Mouse (Mus musculus): ENCODE data around the gene Cacna1s.

Cacna1s gene

DNA sequence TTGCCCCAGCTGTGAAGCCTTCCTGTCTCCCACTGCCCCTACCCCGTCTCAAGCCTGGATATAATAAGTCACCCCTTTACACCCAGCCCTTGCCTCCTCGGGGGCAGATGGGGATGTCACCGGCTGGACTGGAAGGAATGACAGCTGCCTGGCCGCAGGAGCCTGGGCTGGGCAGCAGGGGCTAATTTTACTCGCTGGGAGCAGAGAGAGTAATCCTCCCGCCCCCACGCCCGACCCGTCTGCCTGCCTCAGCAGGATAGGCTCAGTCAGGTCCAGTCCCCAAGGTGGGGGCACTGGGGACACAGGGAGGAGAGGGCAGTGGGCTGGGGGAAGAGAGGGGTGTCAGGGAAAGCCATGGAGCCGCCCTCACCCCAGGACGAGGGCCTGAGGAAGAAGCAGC, at the start of gene Cacna1s:
TSS of gene Cacna1s (plus strand) at position 204 of the 400 bp plus-strand sequence.
- DNase-seq (ENCODE audit: low spot score in 2 of 2): no peak

DNA sequence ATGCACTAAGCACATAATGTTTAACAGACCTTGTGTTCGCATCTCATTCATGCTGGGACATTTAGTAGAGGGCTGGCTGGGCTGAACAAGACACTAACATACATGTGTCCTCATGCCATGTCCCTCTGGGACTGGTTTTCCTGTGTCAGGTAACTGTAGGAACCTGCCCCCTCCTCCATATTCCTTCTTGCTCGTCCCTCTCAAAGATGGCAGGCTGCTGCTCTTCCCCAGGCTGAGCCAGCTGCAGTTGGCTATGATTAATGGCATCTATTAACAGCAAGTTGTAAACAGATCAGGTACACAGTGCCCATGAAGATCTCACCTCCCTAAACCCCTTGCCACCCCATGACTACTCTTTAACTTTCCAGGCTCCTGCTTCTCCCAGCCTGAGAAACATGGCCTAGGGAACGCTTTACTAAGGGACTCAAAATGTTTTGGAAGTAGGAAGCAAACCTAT, 46.2 kb upstream of the Cacna1s start, which contains the start of gene Igfn1:
TSS of gene Igfn1 (minus strand) at position 51 of the 457 bp plus-strand sequence.
- DNase-seq (ENCODE audit: low spot score in 2 of 2): no peak

DNA sequence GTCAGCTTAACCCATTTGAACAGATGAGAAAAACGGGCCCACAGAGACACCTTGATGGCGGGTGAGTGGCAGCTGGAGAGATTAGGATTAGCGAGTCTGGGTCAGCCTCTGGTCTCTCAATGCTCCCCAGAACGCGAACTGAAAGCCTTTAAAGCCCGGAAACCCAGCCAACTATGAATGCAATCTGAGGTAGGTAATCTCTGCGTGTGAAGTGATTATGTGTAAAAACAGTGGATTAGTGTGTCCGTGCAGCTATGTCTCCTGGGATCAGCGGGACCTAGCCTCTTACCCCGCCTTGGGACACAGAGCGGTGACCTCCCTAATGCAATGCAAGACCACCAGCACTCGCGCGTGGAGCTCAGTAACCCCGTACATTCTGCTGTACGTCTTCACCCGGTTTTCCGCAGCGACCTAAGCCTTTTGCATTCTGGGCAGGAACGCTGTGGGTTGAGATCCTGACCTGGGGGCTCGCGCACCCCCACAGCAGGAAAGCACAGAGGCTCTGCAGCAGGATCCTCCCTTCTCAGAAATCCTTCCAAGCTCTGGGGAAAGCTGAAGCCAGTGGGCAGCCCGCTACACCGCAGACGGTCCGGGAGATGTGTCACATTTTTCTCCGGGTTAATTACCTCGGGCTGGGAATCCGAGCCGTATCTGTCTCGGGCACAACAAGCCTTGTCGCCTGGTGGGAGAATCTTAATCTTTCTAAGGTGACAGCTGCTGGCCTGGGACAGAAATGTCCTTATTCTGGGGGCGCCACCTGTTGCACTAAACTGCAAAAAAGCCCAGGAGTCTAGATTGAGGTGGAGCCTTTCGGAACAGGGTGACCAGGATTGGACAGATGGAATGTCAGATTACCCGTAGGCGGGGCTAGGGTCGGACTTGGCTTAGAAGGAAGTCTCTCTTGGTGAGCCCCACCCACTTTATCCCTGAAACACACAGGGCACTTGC, 45.1 kb upstream of the Cacna1s start, which contains the start of gene Tmem9:
TSS of gene Tmem9 (plus strand) at position 940 of the 948 bp plus-strand sequence.
- peak; percentile 28 to 32 for DNase-seq (ENCODE audit: low spot score in 2 of 2)

DNA sequence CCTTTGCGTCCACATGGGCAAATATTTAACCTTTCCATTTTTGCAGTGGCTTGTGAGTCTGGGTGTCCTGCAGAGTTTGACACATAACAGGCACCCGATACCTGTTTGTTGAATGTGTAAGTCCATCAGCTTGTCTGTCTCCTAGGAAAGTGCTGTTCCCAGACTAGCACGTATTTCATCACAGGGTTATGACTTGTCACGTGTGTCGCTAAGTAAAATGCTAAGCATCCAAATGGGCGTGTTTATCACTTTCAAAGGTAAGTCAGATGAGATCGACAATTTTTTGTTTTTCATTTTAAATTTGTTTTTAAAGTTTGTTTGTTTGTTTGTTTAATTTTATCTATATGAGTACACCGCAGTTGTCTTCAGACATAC, 44.4 kb upstream of the Cacna1s start:
- no peak for DNase-seq (ENCODE audit: low spot score in 2 of 2)

DNA sequence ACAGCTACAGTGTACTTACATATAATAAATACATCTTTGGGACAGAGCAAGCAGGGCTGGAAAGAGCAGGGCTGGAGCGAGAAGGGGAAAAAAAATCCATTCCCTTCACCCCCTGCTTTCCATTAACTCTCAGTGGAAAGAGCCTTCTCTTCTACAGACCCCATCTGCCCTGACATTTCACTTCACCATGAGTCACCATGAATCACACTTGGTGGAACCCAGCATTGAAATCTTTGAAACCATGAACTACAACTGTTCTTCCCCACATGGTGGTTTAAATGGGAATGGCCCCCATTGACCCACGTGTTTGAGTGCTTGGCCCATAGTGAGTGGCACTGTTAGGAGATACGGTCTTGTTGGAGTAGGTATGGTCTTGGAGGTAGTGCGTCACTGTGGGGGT, 42.3 kb upstream of the Cacna1s start:
- no peak for DNase-seq (ENCODE audit: low spot score in 2 of 2)

DNA sequence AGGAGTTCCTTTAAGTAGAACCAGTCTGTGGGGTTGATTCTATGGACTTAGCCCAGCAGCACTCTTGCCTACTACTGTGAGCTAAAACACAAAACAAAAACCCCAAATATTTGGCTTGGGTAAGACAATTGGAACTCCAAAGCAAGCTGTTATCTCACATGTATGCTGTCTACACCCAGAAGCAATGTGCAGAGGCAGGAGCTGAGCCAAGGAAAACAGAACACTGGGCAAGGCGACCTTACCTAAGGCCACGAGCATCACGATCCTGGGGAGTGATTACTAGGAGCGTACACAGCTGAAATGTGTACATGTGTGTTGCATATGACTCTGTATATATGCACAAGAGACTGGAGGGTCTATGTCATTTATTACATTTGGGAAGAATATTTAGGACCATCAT, 39.0 kb upstream of the Cacna1s start:
- DNase-seq (ENCODE audit: low spot score in 2 of 2): no peak

DNA sequence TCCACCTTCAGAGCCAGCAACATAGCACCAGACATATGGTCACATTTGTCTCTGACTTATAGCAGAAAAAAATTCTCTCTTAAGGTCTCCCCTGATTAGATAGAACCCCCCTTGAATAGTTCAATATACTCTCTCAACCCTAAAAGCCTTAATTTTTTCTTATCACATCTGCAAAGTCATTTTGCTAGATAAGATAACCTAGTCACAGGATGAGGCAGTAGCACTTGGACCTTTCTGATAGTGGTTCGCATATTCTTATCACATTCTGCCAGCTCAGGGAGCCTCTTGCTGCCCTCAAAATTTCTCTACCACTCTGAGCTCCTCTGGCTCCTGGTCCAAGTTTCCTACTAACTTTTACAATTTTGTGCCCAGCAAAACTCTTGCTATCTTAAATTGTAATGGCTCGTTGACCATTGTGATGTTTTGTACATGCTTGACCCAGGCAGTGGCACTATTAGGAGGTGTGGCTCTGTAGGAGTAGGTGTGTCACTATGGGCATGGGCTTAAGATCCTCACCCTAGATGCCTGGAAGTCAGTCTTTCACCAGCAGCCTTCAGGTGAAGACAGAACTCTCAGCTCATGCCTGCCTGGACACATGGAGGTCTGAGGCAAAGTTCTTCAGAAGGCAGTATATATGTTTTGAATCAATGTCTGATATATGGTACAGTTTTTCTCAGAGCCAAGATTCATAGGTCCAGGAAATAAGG, 37.6 kb upstream of the Cacna1s start:
- no peak for DNase-seq (ENCODE audit: low spot score in 2 of 2)

DNA sequence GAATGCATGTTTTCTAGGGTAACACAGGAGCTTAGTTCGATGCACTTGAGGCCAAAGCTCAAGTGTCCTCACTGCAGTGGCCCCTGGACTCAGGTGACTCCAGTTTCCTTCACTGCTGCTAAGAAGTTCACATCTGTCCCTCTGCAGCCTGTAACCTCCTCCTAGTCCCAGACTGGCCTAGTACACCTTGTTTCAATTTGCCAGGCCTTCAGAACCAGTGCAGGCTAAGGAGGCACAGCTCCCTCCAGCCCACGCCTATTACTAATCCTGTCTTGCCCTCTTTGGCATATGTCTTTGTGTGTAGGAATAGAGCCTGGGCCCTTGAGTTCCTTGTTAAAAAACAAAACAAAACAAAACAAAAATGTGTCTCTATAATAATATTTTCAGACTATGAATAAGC, 35.2 kb upstream of the Cacna1s start:
- no peak for DNase-seq (ENCODE audit: low spot score in 2 of 2)

DNA sequence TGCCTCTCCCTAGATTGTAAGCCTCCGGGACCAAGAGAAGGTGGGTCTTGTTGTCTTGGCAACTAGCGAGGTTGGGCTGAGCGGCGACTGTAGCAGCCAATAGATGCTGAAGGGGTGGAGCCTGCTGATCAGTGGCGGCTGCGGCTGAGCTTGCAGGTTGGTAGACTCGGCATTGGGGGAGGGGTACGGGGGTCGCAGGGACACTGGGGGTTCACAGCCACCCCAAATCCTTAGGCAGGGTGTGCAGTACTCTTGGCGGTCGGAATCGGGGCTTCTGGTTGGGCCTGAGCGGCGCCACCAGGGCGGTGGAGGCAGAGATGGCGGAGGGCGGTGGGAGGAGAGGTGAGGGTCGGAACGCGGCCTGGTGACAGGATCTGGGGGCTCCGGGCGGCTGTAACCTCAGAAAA, 34.6 kb upstream of the Cacna1s start:
- DNase-seq (ENCODE audit: low spot score in 2 of 2): peak; percentile 74 to 87

DNA sequence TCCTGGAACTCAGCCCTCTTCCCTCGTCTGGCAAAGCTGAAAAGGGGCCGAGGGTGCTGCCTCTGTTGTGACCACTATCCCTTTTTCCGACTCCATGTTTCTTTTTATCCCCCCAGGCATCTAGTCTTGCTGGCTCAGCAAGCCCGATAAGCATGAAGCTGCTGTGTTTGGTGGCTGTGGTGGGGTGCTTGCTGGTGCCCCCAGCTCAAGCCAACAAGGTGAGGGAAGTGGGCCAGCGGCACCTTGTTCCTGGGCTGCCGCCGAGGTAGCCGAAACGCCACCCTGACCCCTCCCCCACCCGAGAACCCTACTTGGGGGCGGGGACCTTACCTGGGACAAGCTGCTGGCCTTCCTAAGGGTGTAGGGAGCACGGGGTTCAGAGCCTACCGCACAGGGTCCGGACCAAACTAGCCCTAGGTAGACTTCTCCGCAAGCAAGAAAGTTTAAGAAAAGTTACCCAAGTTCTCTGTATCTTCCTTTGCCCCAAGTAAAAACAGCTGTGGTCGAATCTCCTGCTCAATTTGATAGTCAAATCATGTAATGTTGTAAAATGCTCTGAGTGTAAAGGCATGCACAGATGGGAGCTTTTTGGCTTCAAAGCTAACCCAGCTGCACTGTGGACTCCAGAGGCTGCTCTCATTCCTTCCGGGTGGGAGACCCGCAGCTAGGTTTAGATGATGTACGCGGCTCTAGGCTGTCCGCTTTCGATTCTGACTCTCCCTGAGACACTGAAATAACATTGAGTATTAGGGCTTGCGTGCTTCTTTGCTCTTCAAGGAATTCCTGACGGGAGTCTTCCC, 34.0 kb upstream of the Cacna1s start:
- no peak for DNase-seq (ENCODE audit: low spot score in 2 of 2)

DNA sequence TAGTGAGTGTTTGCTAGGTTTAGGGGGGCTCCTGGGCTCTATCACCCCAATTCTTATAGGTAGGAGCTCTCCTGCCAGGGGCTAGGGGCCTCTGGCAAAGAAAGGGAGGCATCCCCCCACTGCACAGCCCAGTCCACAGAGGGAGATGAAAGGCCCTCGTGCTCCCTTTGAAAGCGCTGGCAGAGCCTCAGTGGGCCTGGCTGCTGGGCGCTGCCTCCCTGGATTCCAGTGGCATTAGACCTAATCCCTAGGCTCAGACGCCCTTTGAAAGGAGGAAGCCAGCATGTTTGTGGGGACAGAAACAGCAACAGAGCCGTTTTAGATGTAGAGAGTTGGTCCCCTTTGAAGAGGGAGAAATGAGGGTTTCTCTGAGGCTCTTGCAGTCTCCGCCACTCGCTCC, 22.3 kb upstream of the Cacna1s start:
- no peak for DNase-seq (ENCODE audit: low spot score in 2 of 2)

DNA sequence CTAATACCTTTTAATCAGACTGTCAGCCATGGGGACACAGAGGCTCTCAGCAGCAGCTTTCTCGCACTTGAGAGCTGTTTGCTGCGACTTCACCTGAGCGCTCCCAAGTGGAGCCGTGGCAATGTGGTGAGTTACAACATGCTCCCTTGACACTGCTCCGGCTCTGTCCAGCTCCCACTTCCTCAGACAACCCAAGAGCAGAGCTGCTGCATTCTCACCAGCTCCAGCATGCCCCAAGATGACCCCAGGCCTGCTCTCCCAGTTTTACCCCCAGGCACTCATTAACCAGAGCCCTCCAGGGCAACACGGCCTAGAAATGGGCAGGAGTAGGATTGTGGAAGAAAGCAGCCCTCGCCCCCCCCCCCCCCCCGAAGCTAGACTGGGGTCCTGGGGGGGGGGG, 20.9 kb upstream of the Cacna1s start:
- no peak for DNase-seq (ENCODE audit: low spot score in 2 of 2)

DNA sequence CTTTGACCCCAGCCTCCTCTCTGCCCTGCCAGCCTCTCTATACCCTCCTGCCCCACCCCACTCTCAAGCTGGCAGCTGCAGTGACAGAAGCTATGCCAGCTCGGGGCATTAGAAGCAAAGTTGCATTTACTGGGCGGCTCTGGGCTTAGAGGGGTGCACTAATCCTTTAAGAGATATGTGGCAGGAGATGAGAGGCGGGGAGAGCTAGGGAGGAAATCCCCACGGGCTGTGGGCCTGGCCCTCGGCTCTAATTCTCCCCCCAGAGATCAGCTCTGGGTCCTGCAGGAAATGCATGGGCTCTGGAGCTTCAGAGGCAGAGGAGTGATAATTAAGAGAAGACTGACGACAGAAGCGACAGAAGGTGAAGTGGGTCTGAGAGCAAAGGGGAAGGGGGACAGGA, 19.6 kb upstream of the Cacna1s start:
- no peak for DNase-seq (ENCODE audit: low spot score in 2 of 2)

DNA sequence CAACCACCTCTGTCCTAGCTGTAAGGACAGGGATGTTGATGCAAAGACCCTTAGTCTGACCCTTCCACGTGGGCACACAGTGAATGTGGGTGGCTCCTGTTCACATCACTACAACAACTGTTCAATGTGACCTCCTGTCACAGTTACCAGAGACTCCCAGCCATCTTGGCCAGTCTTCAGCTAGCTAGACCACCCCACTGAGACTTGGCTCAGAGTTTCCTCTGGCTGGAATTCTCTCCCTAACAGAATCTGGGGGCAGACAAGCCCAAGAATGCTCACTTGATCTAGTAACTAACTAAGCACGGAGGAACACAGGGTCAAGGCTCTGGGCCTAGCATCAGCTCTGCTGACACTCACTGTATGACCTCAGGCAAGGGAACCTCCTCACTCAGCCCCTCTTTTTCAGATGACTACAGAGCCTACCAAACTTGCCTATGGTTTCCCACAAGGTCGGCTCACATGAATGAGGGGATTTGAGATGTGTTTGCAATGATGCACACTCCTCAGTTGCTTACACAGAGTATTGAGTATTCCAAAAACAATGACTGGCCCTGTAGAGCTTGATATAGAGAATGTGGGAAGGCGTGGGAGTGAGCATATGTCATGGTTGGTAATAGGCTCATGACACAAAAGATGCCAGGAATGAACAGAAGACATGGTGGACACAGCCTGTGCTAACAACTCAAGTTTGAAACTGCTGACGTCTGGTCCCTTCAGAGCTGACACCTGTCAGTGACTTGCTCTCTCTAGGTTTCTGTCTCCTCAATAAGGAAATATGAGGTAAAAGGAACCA, 13.6 kb upstream of the Cacna1s start:
- DNase-seq (ENCODE audit: low spot score in 2 of 2): no peak

DNA sequence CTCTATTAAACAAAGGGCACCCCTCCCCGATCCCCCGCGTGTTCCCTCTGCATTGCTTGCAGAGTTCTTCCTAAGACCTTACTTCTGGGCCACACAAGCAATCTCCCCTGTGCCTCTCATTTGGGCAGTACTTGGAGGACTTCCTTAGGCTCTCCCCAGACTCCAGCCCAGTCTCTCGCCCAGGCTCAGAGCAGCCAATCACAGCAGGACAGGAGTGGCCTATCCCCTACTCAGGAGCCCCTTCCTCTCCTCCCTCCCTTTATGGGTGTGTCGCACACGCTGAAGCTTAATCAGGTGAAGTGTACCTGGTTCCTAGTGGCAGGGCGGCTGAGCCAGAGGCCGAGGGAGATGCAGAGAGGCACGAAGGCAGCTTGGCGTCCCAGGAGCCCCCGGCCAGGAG, 12.1 kb upstream of the Cacna1s start:
- DNase-seq (ENCODE audit: low spot score in 2 of 2): no peak

DNA sequence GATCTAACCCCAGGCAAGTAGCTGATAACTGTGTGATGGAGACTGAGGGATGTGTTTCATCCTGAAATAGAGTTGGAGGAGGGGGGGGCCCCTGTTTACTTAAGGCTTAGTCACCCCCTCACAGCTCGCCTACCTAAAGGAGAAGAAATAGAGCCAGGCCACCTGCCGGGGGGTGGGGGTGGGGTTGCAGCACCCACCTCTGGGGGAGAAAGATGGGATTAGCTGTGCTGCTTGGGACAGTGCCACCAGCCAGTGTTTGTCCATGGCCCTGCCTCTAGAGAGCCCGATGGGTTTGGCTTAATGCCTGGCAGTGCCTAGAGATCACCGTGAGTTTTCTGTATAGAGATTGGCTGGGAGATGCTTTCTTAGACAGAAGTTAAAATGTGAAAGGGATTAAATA, 11.7 kb upstream of the Cacna1s start:
- DNase-seq (ENCODE audit: low spot score in 2 of 2): no peak

DNA sequence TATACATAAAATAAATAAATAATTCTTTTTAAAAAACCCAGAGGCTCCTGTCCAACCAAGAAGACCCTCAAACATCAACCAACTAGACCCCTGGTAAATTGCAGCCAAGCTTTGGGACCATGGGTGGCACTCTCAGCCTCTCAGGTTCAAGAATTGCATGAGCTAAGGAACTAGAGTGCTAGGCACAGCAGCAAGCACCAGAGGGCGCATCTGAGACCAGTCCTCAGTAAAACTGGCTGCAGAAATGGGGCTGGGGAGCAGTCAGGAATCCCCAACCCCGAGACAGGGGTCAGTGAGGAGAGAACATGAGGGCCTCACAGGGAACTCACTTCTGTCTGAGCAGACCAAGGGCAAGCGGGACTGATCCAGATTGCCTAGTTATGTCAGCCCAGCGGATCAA, 6.8 kb upstream of the Cacna1s start:
- DNase-seq (ENCODE audit: low spot score in 2 of 2): peak in 1 of 2 experiments; percentile 51

DNA sequence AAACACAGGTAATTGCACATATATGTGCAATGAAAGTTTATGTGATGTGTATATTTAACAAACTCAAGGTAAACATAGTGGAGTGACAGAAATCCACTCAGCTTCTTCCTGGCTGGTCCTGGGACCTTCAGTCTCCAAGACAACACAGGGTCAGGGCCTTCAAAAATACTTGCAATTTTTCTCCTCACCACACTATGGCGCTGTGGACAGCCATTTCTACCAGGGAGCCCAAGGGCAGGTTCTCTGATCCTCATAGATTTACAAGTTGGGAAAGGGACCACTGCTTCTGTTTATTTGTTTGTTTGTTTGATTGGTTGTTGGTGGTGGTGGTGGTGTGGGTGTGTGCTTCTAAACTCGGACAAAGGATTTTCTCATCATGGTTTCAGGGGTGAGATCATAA, 5.1 kb upstream of the Cacna1s start:
- no peak for DNase-seq (ENCODE audit: low spot score in 2 of 2)

DNA sequence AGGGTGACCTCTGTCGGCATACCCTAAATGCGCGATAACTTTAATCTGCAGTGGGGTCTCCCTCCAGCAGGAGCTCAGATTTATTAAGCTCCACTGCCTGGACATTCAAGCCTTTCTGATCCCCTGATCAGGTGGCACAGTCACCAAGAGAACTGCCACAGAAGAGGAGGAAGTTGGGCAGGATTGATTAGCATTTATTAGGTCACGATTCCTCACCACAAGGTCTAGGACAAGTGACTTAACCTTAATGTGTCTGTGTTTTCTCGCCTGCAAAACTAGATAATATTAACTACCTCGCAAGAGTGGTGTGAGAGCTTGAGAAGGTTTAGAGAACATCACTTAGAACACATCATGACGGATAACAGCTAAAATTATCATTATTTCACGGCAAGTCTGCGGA, 4.7 kb upstream of the Cacna1s start:
- DNase-seq (ENCODE audit: low spot score in 2 of 2): no peak

DNA sequence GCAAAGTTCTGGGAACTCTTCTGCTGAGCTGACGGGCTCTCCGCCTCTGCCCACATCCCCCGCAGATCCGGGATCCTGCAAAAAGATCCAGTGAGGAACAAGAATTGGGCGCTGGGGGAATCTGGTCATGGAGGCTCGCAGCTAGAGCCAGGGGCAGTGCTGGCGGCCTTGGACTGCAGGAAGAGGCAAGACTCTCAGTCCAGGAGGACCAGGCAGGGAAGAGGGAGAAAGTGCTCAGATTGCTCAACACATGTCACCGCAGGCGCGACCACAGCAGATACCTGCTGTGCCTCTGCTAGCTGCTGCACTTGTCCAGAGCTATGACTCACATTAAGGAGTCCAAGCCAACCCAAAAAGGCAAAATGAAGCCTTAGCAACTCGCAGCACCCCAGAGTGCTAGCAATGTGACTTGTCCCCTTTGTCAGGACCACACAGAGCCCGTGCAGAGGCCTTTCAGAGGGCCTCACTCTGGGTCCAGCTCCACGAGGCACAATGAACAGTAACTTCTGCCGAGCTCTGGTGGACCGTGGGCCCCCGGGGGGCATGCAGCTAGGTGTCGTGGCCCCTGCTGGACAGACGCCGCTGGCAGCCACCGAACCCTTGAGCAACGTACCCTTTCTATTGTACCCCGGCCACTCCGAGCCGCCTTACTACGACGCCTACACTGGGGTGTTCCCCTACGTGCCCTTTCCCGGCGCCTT, 2.1 kb upstream of the Cacna1s start, which contains the start of gene Ascl5:
TSS of gene Ascl5 (plus strand) at position 493 of the 701 bp plus-strand sequence.
- DNase-seq (ENCODE audit: low spot score in 2 of 2): no peak

DNA sequence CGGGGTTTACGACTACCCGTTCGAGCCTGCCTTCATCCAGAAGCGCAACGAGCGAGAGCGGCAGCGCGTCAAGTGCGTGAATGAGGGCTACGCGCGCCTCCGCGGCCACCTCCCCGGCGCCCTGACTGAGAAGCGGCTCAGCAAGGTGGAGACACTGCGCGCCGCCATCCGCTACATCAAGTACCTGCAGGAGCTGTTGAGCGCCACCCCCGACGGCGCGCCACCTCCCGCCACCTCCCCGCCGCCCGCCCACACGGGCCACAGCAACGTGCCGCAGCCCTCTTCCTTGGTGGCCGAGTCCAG, 1.6 kb upstream of the Cacna1s start:
- DNase-seq (ENCODE audit: low spot score in 2 of 2): no peak

All from frontal cortex, postnatal 25 days (tissue).